Mouse (Mus musculus): ENCODE data around the gene Rftn1.

DNA sequence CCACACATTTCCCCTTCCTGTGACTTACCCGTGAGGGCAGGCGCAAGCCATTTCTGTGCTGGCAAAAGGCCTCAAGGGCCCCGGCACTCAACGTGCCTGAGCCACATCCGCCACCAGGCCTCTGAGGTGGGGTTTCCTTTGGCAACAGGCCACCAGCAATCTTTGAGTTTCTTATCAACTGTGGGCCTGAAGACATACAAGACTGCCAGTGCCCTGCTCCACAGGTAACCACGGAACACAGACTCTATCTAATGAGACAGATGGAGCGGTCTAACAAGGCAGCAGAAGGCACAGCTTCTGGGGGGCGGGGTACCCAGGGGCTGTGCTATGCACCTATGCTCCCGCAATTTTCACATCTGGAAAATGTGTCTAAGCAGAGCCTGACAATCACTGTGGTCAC lies 54.4 kb downstream of the Rftn1 start:
- TF ChIP-seq GATA1 (IDR thresholded peaks at IDR 0.05; ENCODE audit: borderline replicate concordance, low read length) (no peak), FLI1 (IDR thresholded peaks at IDR 0.05; ENCODE audit: low read length) (no peak)

Measured in megakaryocyte, embryonic 14.5 days (primary cell).